Mouse (Mus musculus) spleen, adult 12 weeks (tissue): Measurements from ENCODE around the gene Pim2.
"Not testable (repeated sequence)": the region's sequence is repeated elsewhere in the genome, so short reads cannot be mapped to it uniquely, and the experiment has no call there.

ENCODE experiments used
- DNase-seq: peaks from one replicate; pipeline ENCODE4 v3.0.0; 2022; ENCODE audit warnings: low spot score

Pim2 gene

GRCm38 (mm10) chrX:7907735-7908134, 29.7 kb downstream of the Pim2 start, which contains the start of gene Gm10491:
Gene Gm10491, minus strand, starts transcription at chrX:7907835.
- DNase-seq = no peak

- not testable (repeated sequence) for DNase-seq
Measured at GRCm38 (mm10) chrX:7909242-7909641, 31.2 kb downstream of the Pim2 start, which contains the start of gene Gm10490. Gene Gm10490, plus strand, starts transcription at chrX:7909542.

- DNase-seq = no peak
Measured at GRCm38 (mm10) chrX:7910473-7910872, 32.4 kb downstream of the Pim2 start.

DNA sequence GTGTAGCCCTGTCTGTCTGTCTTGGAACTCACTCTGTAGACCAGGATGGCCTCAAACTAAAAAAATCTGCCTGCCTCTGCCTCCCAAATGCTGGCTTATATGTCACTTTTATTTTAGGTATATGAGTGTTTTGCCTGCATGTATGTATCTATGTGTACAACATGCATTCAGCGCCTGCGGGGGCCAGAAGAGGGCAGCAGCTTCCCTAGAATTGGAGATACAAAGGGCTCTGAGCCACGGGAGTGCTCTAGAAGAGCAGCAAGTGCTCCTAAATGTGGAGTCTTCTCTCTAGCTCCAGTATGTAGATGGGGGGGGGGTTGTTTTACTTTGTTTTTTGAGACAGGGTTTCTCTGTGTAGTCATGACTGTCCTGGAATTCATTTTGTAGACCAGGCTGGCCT, 37.6 kb downstream of the Pim2 start:
- not testable (repeated sequence) for DNase-seq

DNA sequence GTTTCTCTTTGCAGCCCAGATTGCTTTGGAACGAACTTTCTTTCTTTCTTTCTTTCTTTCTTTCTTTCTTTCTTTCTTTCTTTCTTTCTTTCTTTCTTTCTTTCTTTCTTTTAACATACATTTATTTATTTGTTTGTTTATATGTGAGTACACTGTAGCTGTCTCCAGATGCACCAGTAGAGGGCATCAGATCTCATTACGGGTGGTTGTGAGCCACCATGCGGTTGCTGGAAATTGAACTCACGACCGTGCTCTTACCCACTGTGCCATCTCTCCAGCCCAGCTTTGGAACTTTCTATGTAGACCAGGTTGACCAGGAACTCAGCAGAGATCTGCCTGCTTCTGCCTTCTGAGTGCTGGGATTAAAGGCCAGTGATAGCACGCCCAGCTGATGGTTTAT, 39.9 kb downstream of the Pim2 start:
- DNase-seq = not testable (repeated sequence)

- DNase-seq = no peak
Measured at GRCm38 (mm10) chrX:7919601-7920383, 41.7 kb downstream of the Pim2 start, which contains the start of gene Pcsk1n. Gene Pcsk1n, plus strand, starts transcription at chrX:7919822.

GRCm38 (mm10) chrX:7922032-7922431, 44.0 kb downstream of the Pim2 start:
- DNase-seq = no peak

- no peak for DNase-seq
Measured at GRCm38 (mm10) chrX:7926266-7926665, 48.2 kb downstream of the Pim2 start.

- DNase-seq = no peak
Measured at GRCm38 (mm10) chrX:7927116-7927515, 49.1 kb downstream of the Pim2 start.

GRCm38 (mm10) chrX:7928270-7928790, 50.3 kb downstream of the Pim2 start, which contains the start of gene Eras:
Gene Eras, minus strand, starts transcription at chrX:7928607.
- no peak for DNase-seq
